Mouse (Mus musculus): ENCODE measurements at regions not wholly inside any gene's neighbourhood (a gene's known extent, or its start where the extent isn't known, plus 50 kb on each side); places are given as distances from the start of the nearest gene placed in this dataset.

- DNase-seq (ENCODE audit: low spot score in 2 of 2) = peak; percentile 2 to 13
Observed at GRCm38 (mm10) chr10:24493936-24494335, 101.3 kb upstream of the Ccn2 start.

DNA sequence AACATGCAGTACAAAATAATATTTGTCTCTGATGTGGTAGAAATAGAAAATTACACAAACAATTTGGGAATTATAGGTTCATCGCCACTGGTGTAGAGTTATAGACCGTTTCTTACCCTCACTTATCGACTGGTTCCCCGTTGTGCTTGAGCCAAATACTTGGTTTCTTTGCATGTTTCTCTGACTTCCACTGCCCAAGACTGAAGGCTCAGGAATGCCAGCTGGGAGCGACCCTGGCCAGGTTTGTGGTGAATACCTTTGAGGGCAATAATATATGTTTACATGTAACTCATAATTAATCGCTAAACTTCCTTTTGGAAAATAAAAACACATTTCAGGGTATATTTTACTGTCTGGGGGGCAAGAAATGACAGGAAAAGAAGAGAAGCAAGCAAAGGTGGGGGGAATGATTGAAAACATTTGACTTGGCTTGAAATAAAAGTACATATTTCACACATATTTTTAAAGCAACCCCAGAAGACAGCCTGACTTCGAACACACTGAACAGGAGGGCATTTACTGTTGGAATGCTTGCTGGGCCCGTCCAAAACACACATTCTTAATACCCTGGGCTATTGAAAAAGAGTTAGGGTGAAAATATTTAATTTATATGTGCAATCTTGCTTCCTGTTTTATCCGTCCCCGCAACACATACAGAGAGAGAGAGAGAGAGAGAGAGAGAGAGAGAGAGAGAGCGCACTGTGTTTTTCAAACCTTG is 75.3 kb upstream of the Ccn2 start:
- DNase-seq (ENCODE audit: low spot score in 2 of 2) = no peak

GRCm38 (mm10) chr10:24520515-24520914 is 74.7 kb upstream of the Ccn2 start:
- no peak for DNase-seq (ENCODE audit: low spot score in 2 of 2)

GRCm38 (mm10) chr10:24532776-24533175 is 62.5 kb upstream of the Ccn2 start:
- DNase-seq (ENCODE audit: low spot score in 2 of 2) = no peak

DNA sequence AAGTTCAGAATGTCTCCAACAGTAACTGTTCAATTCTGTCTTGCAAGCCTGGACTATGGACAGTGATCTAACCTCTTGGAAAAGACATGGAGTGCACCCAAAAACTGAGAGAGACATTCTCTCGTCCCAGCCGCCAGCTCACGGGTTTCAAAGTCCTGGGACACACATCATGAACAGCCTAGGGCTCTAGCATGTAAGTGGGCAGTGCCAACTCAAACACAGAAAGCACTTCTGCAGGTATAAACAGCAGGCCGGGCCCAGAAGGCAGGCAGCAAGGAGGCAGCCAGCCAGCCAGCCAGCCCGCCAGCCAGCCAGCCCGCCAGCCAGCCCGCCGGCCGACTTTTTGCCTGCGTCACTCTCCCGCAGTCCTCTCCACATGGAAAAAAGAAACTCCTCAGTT is 60.3 kb upstream of the Ccn2 start:
- DNase-seq (ENCODE audit: low spot score in 2 of 2) = no peak

DNA sequence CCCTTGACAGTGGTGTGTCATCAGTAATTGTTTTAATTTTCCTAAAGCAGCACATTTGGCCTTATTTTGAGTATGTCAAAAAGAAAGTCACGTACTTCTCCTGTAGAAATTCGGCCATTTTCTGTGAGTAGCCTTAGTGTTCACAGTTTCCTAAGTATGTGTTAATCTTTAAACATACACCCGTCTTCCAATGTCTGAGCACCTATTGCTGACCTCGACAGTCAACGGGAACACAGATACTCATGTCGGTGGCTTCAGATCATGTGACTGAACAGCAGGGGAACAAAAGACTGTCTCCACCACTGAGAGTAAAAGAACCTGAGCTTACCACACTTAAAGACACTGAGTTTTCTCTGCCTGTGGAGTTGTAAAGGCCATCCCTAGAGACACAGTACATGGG is 59.8 kb upstream of the Ccn2 start:
- DNase-seq (ENCODE audit: low spot score in 2 of 2) = no peak

- no peak for DNase-seq (ENCODE audit: low spot score in 2 of 2)
Observed at GRCm38 (mm10) chr10:24541990-24542389, 53.3 kb upstream of the Ccn2 start.
